Mouse (Mus musculus) hindbrain, embryonic 11.5 days (tissue): ENCODE results near the gene Syce3. TPM values are rescaled to one million over a fixed set of nuclear protein-coding genes. Genes with fewer than 3 reads are reported as not detected.

Source experiments
- ATAC-seq: fragments of 200-750 bp; cut with Nextera tagmentation; 2 replicates; pipeline ENCODE4 v1.8.0; 2017; ENCODE audit warnings: mild to moderate bottlenecking, moderate TSS enrichment, moderate library complexity; ENCODE audit not compliant: low FRiP score
- DNase-seq: peaks from one replicate; pipeline ENCODE4 v3.0.0-alpha.2; 2015; ENCODE audit warnings: low spot score
- H3K27ac ChIP-seq: fragments of 300-500 bp; sonication (generic); 2 replicates; pipeline ENCODE4 v1.5.1; 2014; ENCODE audit warnings: mild to moderate bottlenecking, low read depth, low read length
- H3K27me3 ChIP-seq: fragments of 300-500 bp; sonication (generic); 2 replicates; pipeline ENCODE4 v1.6.1; 2014; ENCODE audit warnings: mild to moderate bottlenecking, low read length, moderate library complexity, mixed read lengths; ENCODE audit not compliant: control insufficient read depth, insufficient read depth
- H3K36me3 ChIP-seq: fragments of 300-500 bp; sonication (generic); 2 replicates; pipeline ENCODE4 v1.6.1; 2014; ENCODE audit warnings: mild to moderate bottlenecking, low read length, moderate library complexity, mixed read lengths; ENCODE audit not compliant: control insufficient read depth, insufficient read depth
- H3K4me1 ChIP-seq: fragments of 300-500 bp; sonication (generic); replicated peaks from 2 replicates; pipeline ENCODE4 v1.6.1; 2014; ENCODE audit warnings: low read length, mixed read lengths; ENCODE audit not compliant: control insufficient read depth, insufficient read depth
- H3K4me2 ChIP-seq: fragments of 300-500 bp; sonication (generic); replicated peaks from 2 replicates; pipeline ENCODE4 v1.6.1; 2014; ENCODE audit warnings: mild to moderate bottlenecking, low read depth, low read length
- H3K4me3 ChIP-seq: fragments of 300-500 bp; sonication (generic); 2 replicates; pipeline ENCODE4 v1.5.1; 2014; ENCODE audit warnings: low read depth, low read length
- H3K9ac ChIP-seq: fragments of 300-500 bp; sonication (generic); 2 replicates; pipeline ENCODE4 v1.6.1; 2014; ENCODE audit warnings: low read depth, low read length
- H3K9me3 ChIP-seq: fragments of 300-500 bp; sonication (generic); 2 replicates; pipeline ENCODE4 v1.6.1; 2016; ENCODE audit warnings: low read length; ENCODE audit not compliant: control insufficient read depth
- WGBS: fragments of 180-500 bp; shearing (Covaris S2); extraction: QIAGEN DNeasy Blood & Tissue Kit; methylation state at CpG from one replicate; pipeline ENCODE4 v1.1.7; 2014; 5-methylcytosine and 5-hydroxymethylcytosine counted together
- polyA plus RNA-seq: library from polyadenylated mRNA; unstranded; fragments of >200 nt; fragmentation: Nextera tagmentation; extraction: Ambion mirVana; gene quantifications from 2 replicates; pipeline ENCODE4 v1.2.1, GENCODE M21; 2014

Syce3 gene
- polyA plus RNA-seq, 1 experiment from 2014 or later, result not detected

GRCm38 (mm10) chr15:89428821-89429351, 18.6 kb upstream of the Syce3 start:
- Histone ChIP-seq H3K9ac (peak overlapping the region; percentile 77), H3K4me3 (peak overlapping the region; percentile 86), H3K36me3 (peaks cover 7% of the 10 kb centered on the region; the same call in 1 of the 2 replicates), H3K4me2 (peak overlapping the region; percentile 88), H3K9me3 (no peaks in the 10 kb centered on the region), H3K27ac (peak overlapping the region; percentile 89), H3K4me1 (no peaks in the 10 kb centered on the region; the same call in 1 of the 2 replicates), H3K27me3 (no peaks in the 10 kb centered on the region)
- 4% methylated on average over 16 of the region's 22 CpGs for WGBS
- DNase-seq, result no peak
- peak; percentile 71 for ATAC-seq

- Histone ChIP-seq H3K9ac (peak overlapping the region; percentile 77; the same call in 1 of the 2 replicates), H3K9me3 (no peaks in the 10 kb centered on the region), H3K36me3 (peaks cover 7% of the 10 kb centered on the region; the same call in 1 of the 2 replicates), H3K27ac (no peak overlapping the region), H3K27me3 (no peaks in the 10 kb centered on the region), H3K4me2 (peak overlapping the region; percentile 88), H3K4me3 (peak overlapping the region; percentile 86), H3K4me1 (no peaks in the 10 kb centered on the region; the same call in 1 of the 2 replicates)
- 77% methylated on average over 19 of the region's 19 CpGs for WGBS
- DNase-seq (no peak), ATAC-seq (no peak)
Measured at GRCm38 (mm10) chr15:89428136-89428790, 18.0 kb upstream of the Syce3 start.

- H3K4me3 ChIP-seq, result no peak overlapping the region
- H3K27ac ChIP-seq, result no peak overlapping the region
- no peaks in the 10 kb centered on the region for H3K27me3 ChIP-seq
- peaks cover 7% of the 10 kb centered on the region; the same call in 1 of the 2 replicates for H3K36me3 ChIP-seq
- ATAC-seq, result no peak
- no peak for DNase-seq
- no peaks in the 10 kb centered on the region for H3K9me3 ChIP-seq
- no peak overlapping the region for H3K9ac ChIP-seq
- H3K4me1 ChIP-seq, result no peaks in the 10 kb centered on the region; the same call in 1 of the 2 replicates
- WGBS, result 90% methylated on average over 10 of the region's 10 CpGs
- no peak overlapping the region for H3K4me2 ChIP-seq
Measured at GRCm38 (mm10) chr15:89426716-89427115, 16.4 kb upstream of the Syce3 start.

GRCm38 (mm10) chr15:89425711-89426121, 15.4 kb upstream of the Syce3 start, which contains the start of gene Cpt1b:
Cpt1b (minus strand) TSS chr15:89425863.
- DNase-seq, result no peak
- no peak within 1 kb of the TSS for H3K4me3 ChIP-seq
- H3K4me1 ChIP-seq, result no peaks in the 10 kb centered on the region; the same call in 1 of the 2 replicates
- H3K27ac ChIP-seq, result no peak within 1 kb of the TSS
- no peaks in the 10 kb centered on the region for H3K27me3 ChIP-seq
- peaks cover 7% of the 10 kb centered on the region; the same call in 1 of the 2 replicates for H3K36me3 ChIP-seq
- H3K9me3 ChIP-seq, result no peaks in the 10 kb centered on the region
- no peak within 1 kb of the TSS for H3K9ac ChIP-seq
- H3K4me2 ChIP-seq, result no peak within 1 kb of the TSS
- 23% methylated on average over 6 of the region's 6 CpGs for WGBS
- no peak for ATAC-seq

GRCm38 (mm10) chr15:89424621-89425020, 14.3 kb upstream of the Syce3 start:
- Histone ChIP-seq H3K9me3 (no peaks in the 10 kb centered on the region), H3K9ac (no peak overlapping the region), H3K4me1 (no peaks in the 10 kb centered on the region), H3K36me3 (peaks cover 8% of the 10 kb centered on the region; the same call in 1 of the 2 replicates), H3K4me2 (no peak overlapping the region), H3K27me3 (no peaks in the 10 kb centered on the region), H3K27ac (no peak overlapping the region), H3K4me3 (no peak overlapping the region)
- WGBS, result 78% methylated on average over 8 of the region's 8 CpGs
- ATAC-seq (no peak), DNase-seq (no peak)

GRCm38 (mm10) chr15:89421938-89422337, 11.6 kb upstream of the Syce3 start:
- Histone ChIP-seq H3K4me3 (no peak overlapping the region), H3K4me2 (no peak overlapping the region), H3K27me3 (no peaks in the 10 kb centered on the region), H3K36me3 (peaks cover 5% of the 10 kb centered on the region; the same call in 1 of the 2 replicates), H3K27ac (no peak overlapping the region), H3K4me1 (no peaks in the 10 kb centered on the region), H3K9me3 (no peaks in the 10 kb centered on the region), H3K9ac (no peak overlapping the region)
- 94% methylated on average over 9 of the region's 9 CpGs for whole genome bisulfite sequencing
- DNase-seq, result no peak
- no peak for ATAC-seq

- Histone ChIP-seq H3K4me1 (no peaks in the 10 kb centered on the region), H3K4me3 (no peak overlapping the region), H3K27me3 (no peaks in the 10 kb centered on the region), H3K9me3 (no peaks in the 10 kb centered on the region), H3K9ac (no peak overlapping the region), H3K27ac (no peak overlapping the region), H3K36me3 (no peaks in the 10 kb centered on the region), H3K4me2 (no peak overlapping the region)
- no peak for DNase-seq
- WGBS, result 86% methylated on average over 8 of the region's 8 CpGs
- no peak for ATAC-seq
Measured at GRCm38 (mm10) chr15:89415282-89415681, 5.0 kb upstream of the Syce3 start.

- H3K27me3 ChIP-seq, result no peaks in the 10 kb centered on the region
- H3K4me1 ChIP-seq, result no peaks in the 10 kb centered on the region
- H3K36me3 ChIP-seq, result no peaks in the 10 kb centered on the region
- DNase-seq (no peak), ATAC-seq (no peak)
- H3K9ac ChIP-seq, result no peak overlapping the region
- H3K4me3 ChIP-seq, result no peak overlapping the region
- no peak overlapping the region for H3K27ac ChIP-seq
- no peak overlapping the region for H3K4me2 ChIP-seq
- H3K9me3 ChIP-seq, result no peaks in the 10 kb centered on the region; the same call in 1 of the 2 replicates
Measured at GRCm38 (mm10) chr15:89406691-89407090, 3.6 kb downstream of the Syce3 start.
